Comparison of ENCODE assay signal across 21 mouse cellular contexts in the genomic region with DNA sequence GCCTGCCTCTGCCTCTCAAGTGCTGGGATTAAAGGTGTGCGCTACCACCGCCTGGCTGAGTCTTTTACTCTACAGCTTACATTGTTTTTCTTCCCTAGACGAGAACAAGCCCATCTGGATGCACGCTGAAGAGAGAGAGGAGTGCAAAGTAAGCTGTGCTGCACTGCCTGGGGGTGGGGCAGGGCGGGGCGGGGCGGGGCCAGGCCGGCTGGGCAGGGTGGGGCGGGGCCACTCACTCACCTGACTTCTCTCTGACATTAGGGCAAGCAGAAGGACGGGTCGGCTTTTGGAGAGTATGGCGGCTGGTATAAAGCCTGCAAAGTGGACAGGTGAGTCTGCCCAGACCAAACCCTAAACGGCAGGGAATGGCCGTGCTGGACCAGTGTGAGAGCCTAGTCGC.
"Had no signal": no experiment of that assay in that cellular context is flagged by ENCODE, and none has a peak within 500 bp of the region (broad histone marks: within the 10 kb centered on the region; RNA-seq: fewer than 3 reads in every experiment).

No protein-coding gene starts in this region.

- H3K4me1 ChIP-seq: kidney, embryonic 15.5 days; limb, embryonic 15.5 days; neural tube, embryonic 12.5 days; neural tube, embryonic 15.5 days had no signal

- H3K9ac ChIP-seq: kidney, embryonic 15.5 days; limb, embryonic 12.5 days; limb, embryonic 15.5 days; liver, embryonic 13.5 days; neural tube, embryonic 12.5 days; neural tube, embryonic 15.5 days had no signal

- H3K4me3 ChIP-seq: kidney, embryonic 15.5 days; limb, embryonic 12.5 days; limb, embryonic 15.5 days; liver, embryonic 13.5 days; megakaryocyte, embryonic 14.5 days; neural tube, embryonic 12.5 days; neural tube, embryonic 15.5 days had no signal

- H3K9me3 ChIP-seq: kidney, embryonic 15.5 days; limb, embryonic 12.5 days; limb, embryonic 15.5 days; liver, embryonic 13.5 days; megakaryocyte, embryonic 14.5 days; neural tube, embryonic 12.5 days; neural tube, embryonic 15.5 days had no signal

- DNase-seq: kidney, adult 11 months; kidney, adult 8-10 months; kidney, postnatal 10 days; kidney, postnatal 4 days; left cerebral cortex, postnatal 4 days; liver, embryonic 13.5 days; lung, adult 2 months; lung, postnatal 36 days; midbrain, embryonic 14.5 days; retina, postnatal 1 day; right cerebral cortex, postnatal 25 days; spleen, adult 18-20 months; thymus, adult 2 months; thymus, postnatal 14 days had no signal

- H3K27ac ChIP-seq: kidney, embryonic 15.5 days; limb, embryonic 12.5 days; limb, embryonic 15.5 days; liver, embryonic 13.5 days; neural tube, embryonic 12.5 days; neural tube, embryonic 15.5 days had no signal

- H3K27me3 ChIP-seq: kidney, embryonic 15.5 days; limb, embryonic 12.5 days; limb, embryonic 15.5 days; liver, embryonic 13.5 days; megakaryocyte, embryonic 14.5 days; neural tube, embryonic 12.5 days; neural tube, embryonic 15.5 days had no signal

- H3K4me2 ChIP-seq: kidney, embryonic 15.5 days; limb, embryonic 12.5 days; limb, embryonic 15.5 days; liver, embryonic 13.5 days; midbrain, embryonic 11.5 days; neural tube, embryonic 12.5 days; neural tube, embryonic 15.5 days had no signal
